Mouse (Mus musculus) R1 (cell line): ENCODE measurements around the gene Mtcl1.
A peak's percentile ranks its signal among the peaks of the same experiment; 100 is the strongest.

ENCODE experiments used
- DNase-seq: peaks from one replicate; pipeline ENCODE4 v3.0.0-alpha.2; 2018; ENCODE audit warnings: low read depth, low spot score

Gene Mtcl1

GRCm38 (mm10) chr17:66364525-66365292 is 84.8 kb downstream of the Mtcl1 start:
- peak; percentile 68 for DNase-seq

GRCm38 (mm10) chr17:66363852-66364524 is 85.6 kb downstream of the Mtcl1 start:
- DNase-seq, result peak; percentile 76

- DNase-seq, result peak; percentile 70
Observed at GRCm38 (mm10) chr17:66362287-66363016, 87.1 kb downstream of the Mtcl1 start.

GRCm38 (mm10) chr17:66358026-66358978 is 91.2 kb downstream of the Mtcl1 start:
- DNase-seq, result peak; percentile 34

GRCm38 (mm10) chr17:66357171-66358025 is 92.2 kb downstream of the Mtcl1 start:
- no peak for DNase-seq

GRCm38 (mm10) chr17:66353907-66354306 is 95.6 kb downstream of the Mtcl1 start:
- peak; percentile 68 for DNase-seq

DNA sequence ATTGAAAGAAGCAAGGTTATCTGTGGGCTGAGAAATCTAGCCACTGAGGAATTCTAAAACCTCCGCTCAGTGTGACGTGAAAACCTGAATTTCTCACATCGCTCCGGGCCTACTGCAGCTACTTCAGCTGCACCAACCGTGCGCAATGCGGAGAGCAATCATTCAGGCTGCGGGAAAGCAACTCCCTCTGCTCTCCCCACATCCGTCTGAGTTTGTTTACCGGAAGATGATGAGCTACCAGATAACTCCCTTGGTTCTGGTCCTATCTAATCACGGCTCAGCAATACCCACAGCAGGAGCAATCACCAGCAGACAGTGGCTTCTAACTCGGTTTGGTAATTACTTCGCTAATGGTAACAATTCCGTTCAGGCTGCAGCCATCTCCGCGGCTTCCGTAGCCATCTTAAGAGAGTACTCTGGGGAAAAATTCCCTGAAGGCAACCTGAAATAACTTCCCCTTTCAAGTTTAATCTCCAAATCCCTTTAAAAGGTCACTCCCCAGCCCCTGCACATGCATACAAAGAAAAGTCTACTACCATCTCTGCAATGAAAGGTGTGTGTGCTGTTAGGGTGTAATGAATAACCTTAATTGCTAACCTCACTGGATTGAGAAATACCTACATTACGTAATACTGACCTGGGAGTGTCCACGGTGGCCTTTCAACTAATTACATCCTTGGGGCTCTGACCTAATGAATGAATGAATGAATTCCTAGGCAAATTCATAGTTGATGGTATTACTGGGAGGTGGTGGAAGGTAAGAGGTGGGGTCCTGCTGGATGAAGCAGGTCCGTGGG is 96.5 kb downstream of the Mtcl1 start:
- no peak for DNase-seq

DNA sequence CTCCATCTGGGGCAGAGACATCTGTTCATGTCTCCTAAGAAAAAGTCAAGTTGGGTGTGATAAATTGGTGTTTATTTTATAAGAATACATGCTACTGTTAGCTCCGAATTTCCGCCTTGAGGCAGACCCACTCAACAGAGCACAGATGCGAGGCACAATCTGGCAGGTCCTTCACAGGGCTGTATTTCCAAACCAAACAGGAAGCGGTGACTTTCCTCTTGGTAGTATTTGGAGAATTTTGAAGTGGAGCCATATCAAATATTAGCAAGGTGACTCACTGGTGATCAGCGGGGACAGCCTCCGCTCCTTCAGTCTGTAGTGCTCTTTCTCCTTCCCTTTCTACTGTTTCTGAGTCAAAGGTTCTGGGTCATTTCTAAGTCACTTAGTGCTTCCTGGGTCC is 97.3 kb downstream of the Mtcl1 start:
- DNase-seq, result no peak

GRCm38 (mm10) chr17:66350689-66351088 is 98.9 kb downstream of the Mtcl1 start:
- DNase-seq, result no peak

DNA sequence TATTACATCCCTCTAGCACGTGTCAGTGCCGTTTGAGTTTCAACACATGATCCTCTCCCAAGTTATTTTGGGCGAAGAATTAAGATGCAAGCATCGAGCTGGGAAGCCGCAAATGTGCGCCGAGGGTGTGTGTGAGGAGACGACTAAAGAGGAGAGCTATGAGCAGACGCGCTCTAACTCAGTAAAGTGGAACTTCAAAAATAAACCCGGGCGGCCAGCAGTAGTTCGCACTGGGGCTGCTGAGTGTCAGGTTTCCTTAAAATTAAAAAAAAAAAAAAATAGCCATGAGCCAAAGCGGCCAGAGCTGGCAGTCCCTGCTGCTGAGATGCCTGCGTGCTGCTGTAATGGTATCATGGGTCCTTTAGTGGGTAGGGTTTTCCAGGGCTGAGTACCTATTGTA is 99.4 kb downstream of the Mtcl1 start:
- DNase-seq, result no peak

DNA sequence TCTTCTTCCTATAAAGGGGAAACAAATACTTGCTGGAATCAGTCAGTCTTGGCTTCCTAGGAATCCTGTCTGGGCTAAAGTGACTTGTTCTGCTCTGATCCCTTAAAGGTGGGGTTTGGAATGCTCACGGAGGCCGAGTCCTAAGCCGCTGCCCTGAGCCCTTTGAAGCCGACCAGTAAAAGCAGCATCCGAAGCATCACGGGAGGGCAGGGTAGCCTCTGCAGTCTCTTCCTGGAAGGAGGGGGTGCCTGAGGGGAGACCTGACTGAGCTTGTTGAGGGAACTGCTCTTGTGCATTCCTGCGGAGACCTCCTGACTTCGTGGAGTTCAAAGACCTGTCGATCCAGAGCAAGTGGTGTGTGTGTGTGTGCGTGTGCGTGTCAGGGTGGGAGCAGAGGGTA is 103.2 kb downstream of the Mtcl1 start:
- DNase-seq, result peak; percentile 53

GRCm38 (mm10) chr17:66345680-66346079 is 103.9 kb downstream of the Mtcl1 start:
- DNase-seq, result no peak

DNA sequence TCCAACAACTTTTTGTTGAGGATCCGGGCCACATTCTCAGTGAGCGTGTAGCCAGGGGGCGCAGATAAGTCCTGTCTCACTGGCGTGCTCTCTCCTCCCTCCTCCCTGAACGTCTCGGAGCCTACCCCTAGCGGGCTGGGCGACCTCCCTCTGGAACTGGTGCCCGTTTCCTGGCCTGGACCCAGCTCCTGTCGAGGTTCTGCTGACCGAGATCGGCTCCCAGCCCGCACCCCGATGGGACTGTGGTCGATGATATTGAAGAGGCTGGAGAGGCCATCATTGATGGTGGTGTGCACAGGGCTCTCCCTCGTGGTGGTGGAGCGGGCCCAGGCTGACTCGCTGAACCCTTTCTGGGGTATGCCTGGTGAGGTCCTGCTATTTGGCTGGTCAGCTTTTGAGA is 106.6 kb downstream of the Mtcl1 start:
- DNase-seq, result no peak

GRCm38 (mm10) chr17:66341670-66342069 is 107.9 kb downstream of the Mtcl1 start:
- no peak for DNase-seq

GRCm38 (mm10) chr17:66340798-66341197 is 108.8 kb downstream of the Mtcl1 start:
- no peak for DNase-seq

- no peak for DNase-seq
Observed at GRCm38 (mm10) chr17:66337929-66338328, 111.6 kb downstream of the Mtcl1 start.

- peak; percentile 57 for DNase-seq
Observed at GRCm38 (mm10) chr17:66335568-66335967, 114.0 kb downstream of the Mtcl1 start.

DNA sequence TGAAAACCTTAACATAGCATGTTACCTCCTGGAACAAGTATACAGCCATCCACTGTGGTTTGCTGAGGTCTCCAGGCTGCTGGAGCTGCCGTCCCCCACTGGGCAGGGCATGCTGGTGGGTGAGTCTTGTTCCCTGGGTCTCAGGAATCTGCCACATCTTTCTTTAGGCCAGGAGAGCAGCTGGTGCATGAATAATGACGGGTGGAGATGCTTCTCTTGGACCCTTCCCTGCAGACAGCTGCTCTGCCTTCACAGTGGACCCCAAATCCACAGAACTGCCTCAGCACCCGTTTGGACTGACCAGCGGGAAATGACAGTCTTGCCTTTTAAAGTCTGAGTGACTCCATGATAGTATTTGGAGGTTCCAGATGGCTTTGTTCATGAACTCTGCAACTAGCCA is 114.7 kb downstream of the Mtcl1 start:
- DNase-seq, result no peak

DNA sequence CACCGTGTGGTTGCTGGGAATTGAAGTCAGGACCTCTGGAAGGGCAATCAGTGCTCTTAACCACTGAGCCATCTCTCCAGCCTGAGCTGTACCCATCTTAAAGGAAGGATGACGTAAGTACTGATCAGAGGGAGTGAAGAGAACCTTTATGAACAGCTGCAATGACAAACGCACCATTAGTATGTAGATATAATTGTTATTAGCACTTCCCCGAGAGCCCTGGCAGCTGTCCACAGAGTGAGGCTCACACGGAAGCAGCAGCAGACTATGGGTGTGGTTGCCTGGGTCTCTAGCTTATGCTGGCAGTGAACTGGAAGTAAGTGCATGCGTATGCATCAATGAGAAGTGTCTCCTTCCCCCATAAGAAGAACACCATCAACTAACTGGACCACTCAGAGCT is 118.3 kb downstream of the Mtcl1 start:
- DNase-seq, result peak; percentile 41
